Mouse (Mus musculus): ENCODE data around the gene Uck2. TPM values are rescaled to one million over a fixed set of nuclear protein-coding genes. Genes with fewer than 3 reads are reported as not detected.

The Uck2 gene
- polyA plus RNA-seq, 1 experiment from 2014 or later = 86.3 TPM

GRCm38 (mm10) chr1:167204421-167204820 is 80.7 kb downstream of the Uck2 start:
- Histone ChIP-seq H3K4me3 (ENCODE audit: low read depth, low read length) (no peak overlapping the region), H3K9ac (replicated peaks; ENCODE audit: low read depth, low read length) (no peak overlapping the region), H3K27ac (ENCODE audit: low read length) (no peak overlapping the region), H3K36me3 (ENCODE audit: control insufficient read depth, insufficient read depth, low read length) (no peaks in the 10 kb centered on the region), H3K4me1 (ENCODE audit: control insufficient read depth, insufficient read depth, low read length) (no peaks in the 10 kb centered on the region; the same call in 1 of the 2 replicates), H3K27me3 (ENCODE audit: control insufficient read depth, insufficient read depth, low read length) (no peaks in the 10 kb centered on the region), H3K9me3 (ENCODE audit: control insufficient read depth, low read depth, low read length) (no peaks in the 10 kb centered on the region), H3K4me2 (replicated peaks; ENCODE audit: low read depth, low read length) (no peak overlapping the region)
- 86% methylated on average over 1 of the region's 1 CpGs for WGBS
- no peak for ATAC-seq (ENCODE audit: insufficient number of reproducible peaks, insufficient read depth, low FRiP score, low read depth)

DNA sequence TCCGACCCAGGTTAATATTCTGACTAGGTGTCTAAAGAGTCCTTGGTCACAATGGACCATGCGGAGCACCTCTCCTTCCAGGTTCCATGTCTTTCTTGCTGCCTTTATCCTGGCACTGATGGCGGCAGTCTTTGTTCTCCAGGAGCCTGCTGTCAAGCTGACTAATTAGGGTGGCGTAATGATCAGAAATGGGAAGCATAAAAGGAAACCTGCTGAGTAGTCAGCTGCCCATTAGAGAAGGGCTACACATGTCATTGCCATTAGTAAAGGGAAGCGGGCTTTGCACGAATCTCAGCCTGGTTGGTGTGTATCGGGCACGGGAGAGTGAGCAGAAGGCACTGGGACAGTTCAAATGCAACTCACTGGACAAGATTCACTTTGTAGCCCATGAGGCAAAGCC is 90.4 kb downstream of the Uck2 start:
- no peak overlapping the region for H3K4me2 ChIP-seq (replicated peaks; ENCODE audit: low read depth, low read length)
- no peaks in the 10 kb centered on the region for H3K4me1 ChIP-seq (ENCODE audit: control insufficient read depth, insufficient read depth, low read length)
- ATAC-seq (ENCODE audit: insufficient number of reproducible peaks, insufficient read depth, low FRiP score, low read depth) = no peak
- no peak overlapping the region for H3K4me3 ChIP-seq (ENCODE audit: low read depth, low read length)
- H3K36me3 ChIP-seq (ENCODE audit: control insufficient read depth, insufficient read depth, low read length) = no peaks in the 10 kb centered on the region
- 67% methylated on average over 8 of the region's 8 CpGs for WGBS
- H3K9me3 ChIP-seq (ENCODE audit: control insufficient read depth, low read depth, low read length) = no peaks in the 10 kb centered on the region
- H3K27me3 ChIP-seq (ENCODE audit: control insufficient read depth, insufficient read depth, low read length) = no peaks in the 10 kb centered on the region
- no peak overlapping the region for H3K27ac ChIP-seq (ENCODE audit: low read length)
- no peak overlapping the region for H3K9ac ChIP-seq (replicated peaks; ENCODE audit: low read depth, low read length)

DNA sequence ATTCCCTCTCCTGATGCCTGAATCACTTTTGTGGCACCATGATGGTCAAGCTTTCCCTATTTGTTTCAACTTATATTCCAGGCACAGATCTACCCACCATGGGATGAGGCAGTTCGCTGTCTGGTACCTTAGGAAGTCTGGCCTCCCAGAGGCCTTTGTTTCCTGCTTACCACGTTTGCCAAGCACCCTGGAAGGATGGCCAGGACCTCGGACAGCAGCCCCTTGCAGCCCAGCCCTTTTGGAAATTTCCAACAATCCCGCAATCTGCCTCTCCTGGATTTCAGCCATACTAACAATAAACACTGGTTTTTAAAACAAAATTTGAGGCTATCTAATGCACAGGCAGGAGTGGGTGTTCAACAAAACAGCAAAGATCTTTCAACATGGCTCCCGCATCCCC is 97.3 kb downstream of the Uck2 start:
- no peaks in the 10 kb centered on the region for H3K9me3 ChIP-seq (ENCODE audit: control insufficient read depth, low read depth, low read length)
- H3K9ac ChIP-seq (replicated peaks; ENCODE audit: low read depth, low read length) = no peak overlapping the region
- no peaks in the 10 kb centered on the region for H3K4me1 ChIP-seq (ENCODE audit: control insufficient read depth, insufficient read depth, low read length)
- H3K36me3 ChIP-seq (ENCODE audit: control insufficient read depth, insufficient read depth, low read length) = no peaks in the 10 kb centered on the region
- no peaks in the 10 kb centered on the region for H3K27me3 ChIP-seq (ENCODE audit: control insufficient read depth, insufficient read depth, low read length)
- no peak overlapping the region for H3K4me3 ChIP-seq (ENCODE audit: low read depth, low read length)
- H3K4me2 ChIP-seq (replicated peaks; ENCODE audit: low read depth, low read length) = no peak overlapping the region
- 27% methylated on average over 5 of the region's 5 CpGs for WGBS
- no peak for ATAC-seq (ENCODE audit: insufficient number of reproducible peaks, insufficient read depth, low FRiP score, low read depth)
- no peak overlapping the region for H3K27ac ChIP-seq (ENCODE audit: low read length)

- no peaks in the 10 kb centered on the region for H3K27me3 ChIP-seq (ENCODE audit: control insufficient read depth, insufficient read depth, low read length)
- 27% methylated on average over 9 of the region's 9 CpGs for WGBS
- H3K4me2 ChIP-seq (replicated peaks; ENCODE audit: low read depth, low read length) = no peak overlapping the region
- no peak overlapping the region for H3K9ac ChIP-seq (replicated peaks; ENCODE audit: low read depth, low read length)
- no peaks in the 10 kb centered on the region for H3K4me1 ChIP-seq (ENCODE audit: control insufficient read depth, insufficient read depth, low read length)
- H3K36me3 ChIP-seq (ENCODE audit: control insufficient read depth, insufficient read depth, low read length) = no peaks in the 10 kb centered on the region
- H3K27ac ChIP-seq (ENCODE audit: low read length) = no peak overlapping the region
- ATAC-seq (ENCODE audit: insufficient number of reproducible peaks, insufficient read depth, low FRiP score, low read depth) = no peak; the same call in 1 of the 2 replicates
- H3K4me3 ChIP-seq (ENCODE audit: low read depth, low read length) = no peak overlapping the region
- no peaks in the 10 kb centered on the region for H3K9me3 ChIP-seq (ENCODE audit: control insufficient read depth, low read depth, low read length)
Observed at GRCm38 (mm10) chr1:167181919-167182616, 103.1 kb downstream of the Uck2 start.

Small RNAs within 50 kb of the gene (microRNA-seq; reads per million reads assigned to microRNA genes)
- gene Mir6347 = not detected

Other genes with a start within 250 kb of the Uck2 start
- 87.1 and 90.2 TPM in 2 replicates for gene Tmco1, start 23.1 kb upstream of the Uck2 start, polyA plus RNA-seq (2014; fragmentation: Nextera tagmentation; extraction: Ambion mirVana)
- 53.2 and 54.2 TPM in 2 replicates for gene Aldh9a1, start 64.7 kb upstream of the Uck2 start, polyA plus RNA-seq (2014; fragmentation: Nextera tagmentation; extraction: Ambion mirVana)
- gene Mgst3, start 108.5 kb upstream of the Uck2 start, polyA plus RNA-seq (2014; fragmentation: Nextera tagmentation; extraction: Ambion mirVana) = 144 and 153 TPM in 2 replicates
- 0.22 TPM in 1 of 2 replicates, not detected in the other for gene Lrrc52, start 181.5 kb upstream of the Uck2 start, polyA plus RNA-seq (2014; fragmentation: Nextera tagmentation; extraction: Ambion mirVana)

Measured in stomach, embryonic 14.5 days (tissue).